Mouse (Mus musculus) liver, embryonic 12.5 days (tissue): ENCODE data around the gene Siglech. TPM values are rescaled to one million over a fixed set of nuclear protein-coding genes. Genes with fewer than 3 reads are reported as not detected.

Experiments used
- ATAC-seq: fragments of 200-750 bp; cut with Nextera tagmentation; 2 replicates; pipeline ENCODE4 v1.8.0; 2017; ENCODE audit warnings: moderate number of reproducible peaks, mild to moderate bottlenecking, moderate library complexity
- H3K27ac ChIP-seq: fragments of 300-500 bp; sonication (generic); 2 replicates; pipeline ENCODE4 v1.5.1; 2016; ENCODE audit warnings: mild to moderate bottlenecking
- H3K27me3 ChIP-seq: fragments of 300-500 bp; sonication (generic); replicated peaks from 2 replicates; pipeline ENCODE4 v1.6.1; 2016; ENCODE audit warnings: mild to moderate bottlenecking, moderate library complexity
- H3K36me3 ChIP-seq: fragments of 300-500 bp; sonication (generic); 2 replicates; pipeline ENCODE4 v1.6.1; 2016; ENCODE audit warnings: mild to moderate bottlenecking, moderate library complexity
- H3K4me1 ChIP-seq: fragments of 300-500 bp; sonication (generic); 2 replicates; pipeline ENCODE4 v1.6.1; 2016
- H3K4me2 ChIP-seq: fragments of 300-500 bp; sonication (generic); 2 replicates; pipeline ENCODE4 v1.6.1; 2016; ENCODE audit warnings: mild to moderate bottlenecking, moderate library complexity
- H3K4me3 ChIP-seq: fragments of 300-500 bp; sonication (generic); 2 replicates; pipeline ENCODE4 v1.5.1; 2016; ENCODE audit warnings: mild to moderate bottlenecking, moderate library complexity
- H3K9ac ChIP-seq: fragments of 300-500 bp; sonication (generic); 2 replicates; pipeline ENCODE4 v1.6.1; 2016; ENCODE audit warnings: mild to moderate bottlenecking, moderate library complexity
- H3K9me3 ChIP-seq: fragments of 300-500 bp; sonication (generic); replicated peaks from 2 replicates; pipeline ENCODE4 v1.6.1; 2016; ENCODE audit warnings: mild to moderate bottlenecking, moderate library complexity
- WGBS: fragments of 180-500 bp; shearing (Covaris S2); methylation state at CpG from one replicate; pipeline ENCODE4 v1.1.7; 2016; ENCODE audit not compliant: insufficient replicate concordance; 5-methylcytosine and 5-hydroxymethylcytosine counted together
- polyA plus RNA-seq: library from polyadenylated mRNA; unstranded; fragments of >200 nt; fragmentation: Nextera tagmentation; extraction: Ambion mirVana; gene quantifications from 2 replicates; pipeline ENCODE4 v1.2.1, GENCODE M21; 2016

The Siglech gene
- polyA plus RNA-seq, result 0.23 and 0.24 TPM in 2 replicates

GRCm38 (mm10) chr7:55767926-55768325 lies at the start of gene Siglech:
Gene Siglech (plus strand): TSS chr7:55768178.
- Histone ChIP-seq H3K4me1 (no peaks in the 10 kb centered on the region), H3K27me3 (no peaks in the 10 kb centered on the region), H3K36me3 (no peaks in the 10 kb centered on the region), H3K4me3 (no peak within 1 kb of the TSS), H3K9me3 (no peaks in the 10 kb centered on the region), H3K4me2 (no peak within 1 kb of the TSS), H3K27ac (no peak within 1 kb of the TSS), H3K9ac (no peak within 1 kb of the TSS)
- no peak for ATAC-seq
- 16% methylated on average over 3 of the region's 3 CpGs for WGBS

GRCm38 (mm10) chr7:55722673-55723072 lies 45.3 kb upstream of the Siglech start:
- H3K27me3 ChIP-seq, result no peaks in the 10 kb centered on the region
- 71% methylated on average over 7 of the region's 7 CpGs for WGBS
- H3K4me3 ChIP-seq, result no peak overlapping the region
- H3K9ac ChIP-seq, result no peak overlapping the region
- no peak overlapping the region for H3K4me2 ChIP-seq
- no peaks in the 10 kb centered on the region for H3K9me3 ChIP-seq
- H3K4me1 ChIP-seq, result no peaks in the 10 kb centered on the region
- no peaks in the 10 kb centered on the region for H3K36me3 ChIP-seq
- no peak for ATAC-seq
- H3K27ac ChIP-seq, result no peak overlapping the region

DNA sequence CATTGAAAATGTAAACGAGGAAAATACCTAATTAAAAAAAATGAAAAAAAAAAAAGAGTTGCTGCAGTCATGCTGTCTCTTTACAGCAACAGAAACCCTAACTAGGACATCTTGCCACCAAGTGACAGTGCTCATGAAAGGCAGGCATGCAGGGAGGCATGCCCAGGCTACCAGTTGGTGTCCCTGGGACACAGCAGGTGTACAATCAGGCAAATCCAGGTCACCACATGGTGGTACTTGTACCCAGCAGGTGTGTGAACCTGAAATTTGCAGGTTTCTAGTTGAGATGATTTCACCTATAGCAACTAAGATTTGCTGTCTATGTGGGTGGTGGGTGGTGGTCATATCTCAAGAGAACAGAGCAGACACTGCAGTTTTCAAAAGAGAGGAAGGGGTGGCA lies 39.1 kb upstream of the Siglech start:
- no peak overlapping the region for H3K27ac ChIP-seq
- no peak overlapping the region for H3K4me2 ChIP-seq
- H3K36me3 ChIP-seq, result no peaks in the 10 kb centered on the region
- 42% methylated on average over 1 of the region's 1 CpGs for WGBS
- no peaks in the 10 kb centered on the region for H3K27me3 ChIP-seq
- ATAC-seq, result no peak
- H3K9ac ChIP-seq, result no peak overlapping the region
- H3K4me1 ChIP-seq, result no peaks in the 10 kb centered on the region
- H3K4me3 ChIP-seq, result no peak overlapping the region
- no peaks in the 10 kb centered on the region for H3K9me3 ChIP-seq

- 76% methylated on average over 2 of the region's 2 CpGs for WGBS
Observed at GRCm38 (mm10) chr7:55734483-55734882, 33.5 kb upstream of the Siglech start.

GRCm38 (mm10) chr7:55737125-55737912 lies 30.7 kb upstream of the Siglech start:
- Histone ChIP-seq H3K4me3 (no peak overlapping the region), H3K27ac (no peak overlapping the region), H3K27me3 (no peaks in the 10 kb centered on the region), H3K36me3 (no peaks in the 10 kb centered on the region), H3K9me3 (no peaks in the 10 kb centered on the region), H3K9ac (no peak overlapping the region), H3K4me2 (no peak overlapping the region), H3K4me1 (no peaks in the 10 kb centered on the region)
- no peak for ATAC-seq
- 47% methylated on average over 4 of the region's 4 CpGs for WGBS

More at GRCm38 (mm10) chr7:55734483-55734882, 33.5 kb upstream of the Siglech start:
- no peak overlapping the region for H3K27ac ChIP-seq
- no peaks in the 10 kb centered on the region for H3K36me3 ChIP-seq
- no peaks in the 10 kb centered on the region for H3K4me1 ChIP-seq
- H3K9ac ChIP-seq, result no peak overlapping the region
- no peak for ATAC-seq
- H3K27me3 ChIP-seq, result no peaks in the 10 kb centered on the region
- no peaks in the 10 kb centered on the region for H3K9me3 ChIP-seq
- H3K4me2 ChIP-seq, result no peak overlapping the region
- no peak overlapping the region for H3K4me3 ChIP-seq

- Histone ChIP-seq H3K27ac (no peak overlapping the region), H3K9ac (no peak overlapping the region), H3K9me3 (no peaks in the 10 kb centered on the region), H3K4me2 (no peak overlapping the region), H3K27me3 (no peaks in the 10 kb centered on the region), H3K36me3 (no peaks in the 10 kb centered on the region), H3K4me1 (no peaks in the 10 kb centered on the region), H3K4me3 (no peak overlapping the region)
- WGBS, result 65% methylated on average over 3 of the region's 3 CpGs
- ATAC-seq, result no peak
Observed at GRCm38 (mm10) chr7:55743614-55744267, 24.2 kb upstream of the Siglech start.

DNA sequence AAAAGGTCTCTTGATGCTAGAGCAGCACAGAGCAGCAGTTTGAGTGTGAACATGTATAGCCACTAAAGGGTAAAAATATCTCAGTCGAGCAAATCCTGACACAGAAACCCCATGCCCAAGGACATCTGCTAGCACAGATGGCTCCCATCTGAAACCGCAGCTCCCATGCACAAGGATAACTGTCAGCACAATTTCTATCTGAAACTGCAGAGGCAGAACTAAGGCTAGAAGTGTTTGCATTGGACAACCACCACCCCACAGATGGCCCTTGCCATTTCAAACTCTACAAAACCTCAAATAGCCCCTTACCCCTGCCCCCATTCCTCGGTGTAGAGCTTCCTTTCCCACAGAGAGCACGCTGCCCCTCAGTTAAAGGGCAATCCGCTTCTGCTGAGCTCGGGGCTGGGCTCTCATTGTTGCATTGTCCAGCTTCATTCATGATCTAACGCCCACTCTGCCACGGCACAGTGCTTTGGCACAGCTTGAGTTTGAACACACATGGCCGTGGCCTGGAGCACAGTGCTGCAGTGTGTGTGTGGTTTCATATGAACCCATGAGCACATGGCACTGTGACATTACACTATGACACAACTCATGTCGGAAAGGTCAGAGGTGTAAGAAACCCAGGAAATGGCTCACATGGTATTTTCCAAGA lies 23.3 kb upstream of the Siglech start:
- WGBS, result 61% methylated on average over 10 of the region's 10 CpGs
- no peaks in the 10 kb centered on the region for H3K4me1 ChIP-seq
- H3K4me3 ChIP-seq, result no peak overlapping the region
- no peak overlapping the region for H3K9ac ChIP-seq
- no peaks in the 10 kb centered on the region for H3K36me3 ChIP-seq
- no peak for ATAC-seq
- no peaks in the 10 kb centered on the region for H3K27me3 ChIP-seq
- no peaks in the 10 kb centered on the region for H3K9me3 ChIP-seq
- no peak overlapping the region for H3K27ac ChIP-seq
- H3K4me2 ChIP-seq, result no peak overlapping the region

- no peak for ATAC-seq
Observed at GRCm38 (mm10) chr7:55750841-55751240, 17.1 kb upstream of the Siglech start.

DNA sequence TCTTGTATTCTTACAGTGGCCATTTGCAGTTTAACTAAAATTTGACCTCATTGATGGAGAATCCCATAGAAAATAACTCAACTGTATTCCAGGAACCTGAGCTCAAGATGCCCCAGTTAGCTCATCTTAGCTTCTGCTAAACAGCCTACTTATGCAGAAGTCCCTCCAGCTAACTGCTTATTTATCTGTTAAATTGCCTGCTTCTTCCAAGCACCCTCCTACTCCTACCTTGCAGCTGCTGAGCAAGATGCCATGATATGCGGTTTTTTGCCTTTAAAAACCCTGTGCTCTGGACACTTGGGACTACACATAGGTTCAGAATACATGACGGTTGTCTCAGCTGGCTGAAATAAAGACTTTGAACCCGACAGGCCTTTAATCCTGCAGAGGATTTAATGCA lies 8.6 kb upstream of the Siglech start:
- Histone ChIP-seq H3K27me3 (no peaks in the 10 kb centered on the region), H3K4me3 (no peak overlapping the region), H3K27ac (no peak overlapping the region), H3K9me3 (no peaks in the 10 kb centered on the region), H3K4me1 (no peaks in the 10 kb centered on the region), H3K9ac (no peak overlapping the region), H3K4me2 (no peak overlapping the region), H3K36me3 (no peaks in the 10 kb centered on the region)
- WGBS, result 46% methylated on average over 3 of the region's 3 CpGs
- no peak for ATAC-seq

More at GRCm38 (mm10) chr7:55750841-55751240, 17.1 kb upstream of the Siglech start:
- Histone ChIP-seq H3K36me3 (no peaks in the 10 kb centered on the region), H3K4me1 (no peaks in the 10 kb centered on the region), H3K4me3 (no peak overlapping the region), H3K27me3 (no peaks in the 10 kb centered on the region), H3K9me3 (no peaks in the 10 kb centered on the region), H3K27ac (no peak overlapping the region), H3K4me2 (no peak overlapping the region), H3K9ac (no peak overlapping the region)
- 64% methylated on average over 3 of the region's 3 CpGs for WGBS

DNA sequence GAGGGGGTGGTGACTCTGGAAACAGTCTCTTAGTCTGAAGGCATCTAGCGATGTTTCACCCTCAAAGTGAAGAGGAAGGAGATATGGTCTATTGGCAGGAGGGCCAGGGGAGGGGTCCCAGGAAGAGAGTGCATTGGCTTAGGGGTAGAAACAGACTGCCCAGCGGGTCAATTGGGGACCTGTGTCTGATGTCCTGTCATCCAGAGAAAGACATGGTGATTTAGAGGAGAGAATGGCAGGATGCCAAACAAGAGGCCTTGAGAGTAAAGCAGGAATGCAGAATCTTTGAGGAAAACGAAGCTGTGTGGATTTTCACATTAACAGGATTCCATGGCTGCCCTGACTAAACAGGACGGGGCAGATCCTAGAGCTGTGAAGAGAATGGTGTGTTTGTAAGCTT lies 12.0 kb downstream of the Siglech start:
- H3K9me3 ChIP-seq, result no peaks in the 10 kb centered on the region
- H3K4me2 ChIP-seq, result no peak overlapping the region
- H3K27ac ChIP-seq, result no peak overlapping the region
- H3K4me1 ChIP-seq, result no peaks in the 10 kb centered on the region
- no peak overlapping the region for H3K4me3 ChIP-seq
- no peaks in the 10 kb centered on the region for H3K36me3 ChIP-seq
- no peaks in the 10 kb centered on the region for H3K27me3 ChIP-seq
- no peak for ATAC-seq
- WGBS, result 47% methylated on average over 4 of the region's 4 CpGs
- no peak overlapping the region for H3K9ac ChIP-seq

GRCm38 (mm10) chr7:55782493-55782892 lies 14.5 kb downstream of the Siglech start:
- Histone ChIP-seq H3K36me3 (no peaks in the 10 kb centered on the region), H3K9me3 (no peaks in the 10 kb centered on the region), H3K27ac (no peak overlapping the region), H3K4me3 (no peak overlapping the region), H3K4me1 (no peaks in the 10 kb centered on the region), H3K4me2 (no peak overlapping the region), H3K9ac (no peak overlapping the region), H3K27me3 (no peaks in the 10 kb centered on the region)
- ATAC-seq, result no peak
- WGBS, result 44% methylated on average over 3 of the region's 3 CpGs

- Histone ChIP-seq H3K36me3 (no peaks in the 10 kb centered on the region), H3K4me3 (no peak overlapping the region), H3K9ac (no peak overlapping the region), H3K27ac (no peak overlapping the region), H3K27me3 (no peaks in the 10 kb centered on the region), H3K4me2 (no peak overlapping the region), H3K9me3 (no peaks in the 10 kb centered on the region), H3K4me1 (no peaks in the 10 kb centered on the region)
- ATAC-seq, result 0 out of 2 replicates have a peak, but pooled peaks have one; percentile 37
- WGBS, result 17% methylated on average over 3 of the region's 3 CpGs
Observed at GRCm38 (mm10) chr7:55784580-55784979, 16.6 kb downstream of the Siglech start.
